Mouse (Mus musculus) spleen, postnatal 10 days (tissue): ENCODE data around the gene Cers6.

Experiments
- DNase-seq, 2 experiments: peaks; one replicate each; pipeline ENCODE4 v3.0.0; 2021 to 2022; ENCODE audit warnings: low spot score in 2 of 2

Cers6 gene

GRCm38 (mm10) chr2:68860904-68861685 lies at the start of gene Cers6:
Gene Cers6, plus strand, starts transcription at chr2:68861441.
- peak; percentile 53 to 74 for DNase-seq

GRCm38 (mm10) chr2:68814409-68814808 lies 46.8 kb upstream of the Cers6 start:
- DNase-seq: no peak

- DNase-seq: no peak
These were observed 42.2 kb upstream of the Cers6 start for GRCm38 (mm10) chr2:68819040-68819439.

GRCm38 (mm10) chr2:68822152-68822887 lies 38.9 kb upstream of the Cers6 start:
- DNase-seq: no peak

- peak; percentile 14 to 40 for DNase-seq
These were observed 35.8 kb upstream of the Cers6 start for GRCm38 (mm10) chr2:68825326-68826020.

- DNase-seq: no peak
These were observed 17.9 kb upstream of the Cers6 start for GRCm38 (mm10) chr2:68843330-68843729.

GRCm38 (mm10) chr2:68844530-68844929 lies 16.7 kb upstream of the Cers6 start:
- no peak for DNase-seq

GRCm38 (mm10) chr2:68845002-68845740 lies 16.1 kb upstream of the Cers6 start:
- no peak for DNase-seq

- DNase-seq: no peak
These were observed 850 bp upstream of the Cers6 start for GRCm38 (mm10) chr2:68860391-68860790.

- DNase-seq: peak; percentile 17 to 25
These were observed 651 bp downstream of the Cers6 start for GRCm38 (mm10) chr2:68861721-68862463.

GRCm38 (mm10) chr2:68862464-68863266 lies 1.4 kb downstream of the Cers6 start:
- DNase-seq: no peak

GRCm38 (mm10) chr2:68863561-68863960 lies 2.3 kb downstream of the Cers6 start:
- no peak for DNase-seq

GRCm38 (mm10) chr2:68864366-68864765 lies 3.1 kb downstream of the Cers6 start:
- no peak for DNase-seq

GRCm38 (mm10) chr2:68867148-68867547 lies 5.9 kb downstream of the Cers6 start:
- DNase-seq: no peak

- no peak for DNase-seq
These were observed 9.9 kb downstream of the Cers6 start for GRCm38 (mm10) chr2:68870999-68871780.

- DNase-seq: no peak
These were observed 11.8 kb downstream of the Cers6 start for GRCm38 (mm10) chr2:68873086-68873485.

GRCm38 (mm10) chr2:68873653-68874441 lies 12.6 kb downstream of the Cers6 start:
- peak in 1 of 2 experiments; percentile 39 for DNase-seq

GRCm38 (mm10) chr2:68874575-68874974 lies 13.3 kb downstream of the Cers6 start:
- no peak for DNase-seq
